Mouse (Mus musculus) embryonic facial prominence, embryonic 10.5 days (tissue): ENCODE measurements around the gene Gins3. TPM values are rescaled to one million over a fixed set of nuclear protein-coding genes. Genes with fewer than 3 reads are reported as not detected.
"Not testable (repeated sequence)": the region's sequence is repeated elsewhere in the genome, so short reads cannot be mapped to it uniquely, and the experiment has no call there.

Experiments
- DNase-seq: peaks from one replicate; pipeline ENCODE4 v3.0.0-alpha.2; 2017; ENCODE audit warnings: low spot score
- H3K27ac ChIP-seq: fragments of 300-500 bp; sonication (generic); replicated peaks from 2 replicates; pipeline ENCODE4 v1.5.1; 2016; ENCODE audit warnings: mild to moderate bottlenecking
- H3K27me3 ChIP-seq: fragments of 300-500 bp; sonication (generic); replicated peaks from 2 replicates; pipeline ENCODE4 v1.6.1; 2016; ENCODE audit warnings: low read depth, mild to moderate bottlenecking; ENCODE audit not compliant: poor library complexity, severe bottlenecking
- H3K36me3 ChIP-seq: fragments of 300-500 bp; sonication (generic); replicated peaks from 2 replicates; pipeline ENCODE4 v1.6.1; 2016; ENCODE audit warnings: mild to moderate bottlenecking, moderate library complexity
- H3K4me1 ChIP-seq: fragments of 300-500 bp; sonication (generic); 2 replicates; pipeline ENCODE4 v1.6.1; 2016
- H3K4me3 ChIP-seq: fragments of 300-500 bp; sonication (generic); 2 replicates; pipeline ENCODE4 v1.5.1; 2016; ENCODE audit warnings: mild to moderate bottlenecking, moderate library complexity
- H3K9me3 ChIP-seq: fragments of 300-500 bp; sonication (generic); 2 replicates; pipeline ENCODE4 v1.6.1; 2016; ENCODE audit warnings: mild to moderate bottlenecking
- WGBS: fragments of 180-500 bp; shearing (Covaris S2); methylation state at CpG from one replicate; pipeline ENCODE4 v1.1.7; 2016; 5-methylcytosine and 5-hydroxymethylcytosine counted together
- polyA plus RNA-seq: library from polyadenylated mRNA; unstranded; fragments of >200 nt; fragmentation: Nextera tagmentation; extraction: Ambion mirVana; gene quantifications from 2 replicates; pipeline ENCODE4 v1.2.1, GENCODE M21; 2016

The Gins3 gene
- 31.8 and 32.2 TPM in 2 replicates for polyA plus RNA-seq

- Histone ChIP-seq H3K9me3 (no peaks in the 10 kb centered on the region), H3K4me1 (peaks cover 10% of the 10 kb centered on the region), H3K36me3 (peaks cover 9% of the 10 kb centered on the region), H3K27me3 (peaks cover 3% of the 10 kb centered on the region; the same call in 1 of the 2 replicates), H3K27ac (peak within 1 kb of the TSS; percentile 83), H3K4me3 (peak within 1 kb of the TSS; percentile 78)
- under 1% methylated on average over 52 of the region's 52 CpGs for WGBS
- DNase-seq: peak; percentile 95
These were observed at the start of gene Gins3 for GRCm38 (mm10) chr8:95633262-95634062. Gene Gins3, plus strand, starts transcription at chr8:95633453.

DNA sequence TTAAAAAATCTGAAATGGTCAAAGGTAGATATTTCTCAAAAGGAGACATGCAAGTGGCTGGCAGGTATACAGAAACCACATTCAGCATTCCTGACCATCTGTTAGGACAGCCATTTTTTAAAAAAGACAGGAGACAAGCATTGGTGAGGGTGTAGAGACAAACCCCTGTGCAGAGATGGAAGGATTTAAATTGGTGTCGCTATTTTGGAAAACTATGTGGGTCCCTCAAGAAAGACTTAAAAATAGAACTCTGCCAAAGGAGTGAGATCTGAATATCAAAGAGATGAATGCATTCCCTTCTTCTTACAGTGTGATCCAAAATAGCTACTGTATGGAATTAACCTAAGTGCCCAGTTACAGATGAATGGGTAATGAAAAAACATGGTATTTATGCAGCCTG, 45.9 kb upstream of the Gins3 start:
- Histone ChIP-seq H3K36me3 (no peaks in the 10 kb centered on the region), H3K27ac (no peak overlapping the region), H3K9me3 (no peaks in the 10 kb centered on the region), H3K4me3 (no peak overlapping the region), H3K4me1 (no peaks in the 10 kb centered on the region), H3K27me3 (no peaks in the 10 kb centered on the region)
- DNase-seq: no peak
- WGBS: 84% methylated on average over 1 of the region's 1 CpGs

- no peak for DNase-seq
- 66% methylated on average over 10 of the region's 10 CpGs for WGBS
These were observed 44.0 kb upstream of the Gins3 start for GRCm38 (mm10) chr8:95589282-95589681.

GRCm38 (mm10) chr8:95590539-95590938, 42.7 kb upstream of the Gins3 start:
- Histone ChIP-seq H3K27me3 (no peaks in the 10 kb centered on the region), H3K4me1 (0 out of 2 replicates have a peak, but pooled peaks cover 2% of the 10 kb centered on the region)
- 86% methylated on average over 4 of the region's 4 CpGs for WGBS

More at GRCm38 (mm10) chr8:95589282-95589681, 44.0 kb upstream of the Gins3 start:
- H3K27me3 ChIP-seq: no peaks in the 10 kb centered on the region
- H3K4me1 ChIP-seq: no peaks in the 10 kb centered on the region
- H3K4me3 ChIP-seq: no peak overlapping the region
- H3K9me3 ChIP-seq: no peaks in the 10 kb centered on the region
- H3K27ac ChIP-seq: no peak overlapping the region
- no peaks in the 10 kb centered on the region for H3K36me3 ChIP-seq

DNA sequence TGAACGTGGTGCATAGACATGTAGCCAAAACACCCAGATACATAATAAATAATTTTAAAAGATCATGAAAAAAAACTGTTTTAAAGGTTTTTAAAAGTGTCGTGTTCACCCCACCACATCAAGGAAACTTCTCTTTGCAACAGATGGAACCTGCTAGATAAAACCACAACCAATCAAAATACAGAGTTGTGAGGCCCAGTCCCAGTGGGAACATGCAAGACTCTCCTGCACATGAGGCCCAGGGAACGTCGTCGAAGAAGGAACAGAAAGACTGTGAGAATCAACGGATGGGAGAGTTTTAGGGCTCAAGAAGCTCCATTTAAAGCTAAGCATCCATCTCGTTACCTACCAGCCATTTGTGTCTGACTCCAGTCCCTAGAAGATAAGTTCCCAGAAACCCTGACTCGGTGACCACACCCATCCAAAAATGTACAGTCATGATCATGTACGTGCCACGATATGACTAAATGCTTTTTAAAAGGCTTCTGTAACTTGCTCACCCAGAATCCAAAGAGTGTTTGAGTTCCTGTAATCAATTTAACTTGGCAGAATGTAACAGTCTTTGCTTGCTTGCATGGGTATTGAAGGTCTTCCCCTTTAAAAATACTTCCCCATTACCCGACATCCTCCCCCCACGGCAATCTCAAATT, 41.0 kb upstream of the Gins3 start:
- WGBS: 89% methylated on average over 12 of the region's 12 CpGs
- Histone ChIP-seq H3K36me3 (no peaks in the 10 kb centered on the region), H3K4me1 (peaks cover 10% of the 10 kb centered on the region), H3K27me3 (no peaks in the 10 kb centered on the region), H3K4me3 (no peak overlapping the region), H3K9me3 (no peaks in the 10 kb centered on the region), H3K27ac (no peak overlapping the region)
- no peak for DNase-seq

More at GRCm38 (mm10) chr8:95590539-95590938, 42.7 kb upstream of the Gins3 start:
- Histone ChIP-seq H3K36me3 (no peaks in the 10 kb centered on the region), H3K27ac (no peak overlapping the region), H3K9me3 (no peaks in the 10 kb centered on the region), H3K4me3 (no peak overlapping the region)
- DNase-seq: no peak

- no peak for DNase-seq
- H3K27me3 ChIP-seq: no peaks in the 10 kb centered on the region
- 89% methylated on average over 7 of the region's 7 CpGs for WGBS
- no peaks in the 10 kb centered on the region for H3K9me3 ChIP-seq
- no peak overlapping the region for H3K27ac ChIP-seq
- H3K4me1 ChIP-seq: peaks cover 10% of the 10 kb centered on the region
- H3K36me3 ChIP-seq: no peaks in the 10 kb centered on the region
- no peak overlapping the region for H3K4me3 ChIP-seq
These were observed 39.5 kb upstream of the Gins3 start for GRCm38 (mm10) chr8:95593439-95594393.

DNA sequence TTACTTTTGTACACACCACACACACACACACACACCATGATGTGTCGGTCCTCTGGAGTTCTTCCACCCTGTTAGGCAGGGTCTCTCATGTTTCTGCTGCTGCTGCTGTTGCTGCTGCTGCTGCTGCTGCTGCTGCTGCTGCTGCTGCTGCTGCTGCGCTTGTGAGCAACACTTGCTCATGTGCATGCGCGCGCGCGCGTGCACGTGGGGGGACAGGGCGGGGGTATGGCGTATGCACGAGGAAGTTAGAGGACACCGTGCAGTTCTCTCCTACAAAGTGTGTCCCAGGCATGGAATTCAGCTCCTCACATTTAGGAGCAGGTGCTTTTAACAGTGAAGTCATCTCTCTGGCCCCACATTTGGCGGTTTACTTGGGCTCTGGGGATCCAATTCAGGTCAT, 38.1 kb upstream of the Gins3 start:
- no peak for DNase-seq
- Histone ChIP-seq H3K9me3 (no peaks in the 10 kb centered on the region), H3K36me3 (no peaks in the 10 kb centered on the region), H3K27me3 (no peaks in the 10 kb centered on the region), H3K4me1 (peaks cover 10% of the 10 kb centered on the region), H3K4me3 (no peak overlapping the region), H3K27ac (no peak overlapping the region)
- WGBS: 88% methylated on average over 14 of the region's 14 CpGs

DNA sequence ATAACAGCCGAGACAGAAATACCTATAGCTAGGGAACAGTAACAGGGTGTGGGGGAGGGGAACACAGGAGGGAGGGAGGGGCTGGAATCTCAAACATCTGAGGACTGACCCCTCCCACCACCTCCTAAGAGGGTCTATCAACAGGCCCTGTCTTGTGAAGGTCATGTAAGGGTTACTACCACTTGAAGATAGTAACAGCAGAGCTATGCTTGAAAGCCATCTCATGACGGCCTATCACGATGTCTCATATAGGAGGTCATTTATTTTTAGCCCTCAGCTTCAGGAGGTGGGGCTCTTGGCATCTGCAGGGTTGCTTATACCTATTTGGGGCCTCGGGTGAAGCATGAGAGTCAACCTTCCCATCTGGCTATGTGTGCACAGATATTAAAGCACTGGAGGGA, 36.4 kb upstream of the Gins3 start:
- H3K36me3 ChIP-seq: no peaks in the 10 kb centered on the region
- no peak overlapping the region for H3K4me3 ChIP-seq
- no peaks in the 10 kb centered on the region for H3K27me3 ChIP-seq
- WGBS: 67% methylated on average over 4 of the region's 4 CpGs
- H3K27ac ChIP-seq: no peak overlapping the region
- peak; percentile 22 for DNase-seq
- peaks cover 10% of the 10 kb centered on the region for H3K4me1 ChIP-seq
- H3K9me3 ChIP-seq: no peaks in the 10 kb centered on the region

DNA sequence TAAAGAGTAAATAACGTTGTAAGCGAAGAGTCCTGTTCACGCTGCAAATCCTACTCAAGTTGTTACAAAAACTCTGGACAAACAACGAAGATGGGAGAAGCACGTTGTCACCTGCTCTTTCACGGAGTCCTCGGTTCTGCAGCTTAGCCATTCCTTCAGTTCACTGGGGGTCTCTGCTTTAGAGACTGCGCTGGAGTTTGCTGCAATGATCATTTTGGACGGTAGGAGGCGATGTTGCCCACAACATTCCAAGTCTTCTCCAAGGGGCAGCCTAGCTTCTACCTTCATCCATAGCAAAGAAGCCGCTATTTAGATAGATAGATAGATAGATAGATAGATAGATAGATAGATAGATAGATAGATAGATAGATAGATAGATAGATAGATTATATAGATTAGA, 33.4 kb upstream of the Gins3 start:
- peak; percentile 80 for DNase-seq
- WGBS: 14% methylated on average over 11 of the region's 11 CpGs
- no peaks in the 10 kb centered on the region for H3K27me3 ChIP-seq
- no peak overlapping the region for H3K4me3 ChIP-seq
- no peak overlapping the region for H3K27ac ChIP-seq
- no peaks in the 10 kb centered on the region for H3K9me3 ChIP-seq
- H3K36me3 ChIP-seq: no peaks in the 10 kb centered on the region
- peaks cover 8% of the 10 kb centered on the region for H3K4me1 ChIP-seq

- H3K9me3 ChIP-seq: no peaks in the 10 kb centered on the region
- H3K36me3 ChIP-seq: no peaks in the 10 kb centered on the region
- DNase-seq: no peak
- no peak overlapping the region for H3K27ac ChIP-seq
- WGBS: 77% methylated on average over 15 of the region's 15 CpGs
- no peaks in the 10 kb centered on the region for H3K27me3 ChIP-seq
- no peak overlapping the region for H3K4me3 ChIP-seq
- H3K4me1 ChIP-seq: peaks cover 7% of the 10 kb centered on the region
These were observed 31.9 kb upstream of the Gins3 start for GRCm38 (mm10) chr8:95601306-95601705.

DNA sequence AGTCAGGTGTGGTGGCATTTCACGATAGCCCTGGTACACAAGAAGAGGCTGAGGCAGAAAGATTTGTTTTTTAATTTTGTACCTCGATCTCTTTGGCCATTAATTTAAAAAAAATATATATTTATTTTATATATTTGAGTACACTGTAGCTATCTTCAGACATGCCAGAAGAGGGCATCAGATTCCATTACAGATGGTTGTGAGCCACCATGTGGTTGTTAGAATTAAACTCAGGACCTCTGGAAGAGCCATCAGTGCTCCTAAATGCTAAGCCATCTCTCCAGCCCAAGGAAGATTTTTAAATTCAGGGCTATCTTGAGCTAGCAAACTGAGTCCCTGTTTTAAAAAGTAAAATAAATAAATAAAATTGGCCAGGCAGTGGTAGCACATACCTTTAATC, 31.1 kb upstream of the Gins3 start:
- Histone ChIP-seq H3K27me3 (no peaks in the 10 kb centered on the region), H3K4me3 (no peak overlapping the region), H3K36me3 (no peaks in the 10 kb centered on the region), H3K4me1 (no peaks in the 10 kb centered on the region), H3K9me3 (no peaks in the 10 kb centered on the region), H3K27ac (no peak overlapping the region)
- no peak for DNase-seq
- WGBS: 76% methylated on average over 2 of the region's 2 CpGs

DNA sequence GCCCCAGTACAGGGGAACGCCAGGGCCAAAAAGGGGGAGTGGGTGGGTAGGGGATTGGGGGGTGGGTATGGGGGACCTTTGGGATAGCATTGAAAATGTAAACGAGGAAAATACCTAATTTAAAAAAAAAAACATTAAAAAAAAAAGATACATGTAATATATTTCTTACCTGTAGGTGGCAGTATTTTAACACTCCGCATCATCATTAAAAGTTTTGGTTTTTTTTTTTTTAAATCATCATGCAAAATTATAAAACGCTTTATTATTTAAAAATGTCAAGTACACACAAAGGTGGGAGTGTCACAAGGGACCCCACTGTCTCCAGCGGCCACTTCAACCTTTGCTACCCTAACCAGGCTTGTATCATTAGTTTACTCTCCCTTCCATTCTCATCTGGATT, 26.7 kb upstream of the Gins3 start:
- not testable (repeated sequence) for H3K36me3 ChIP-seq, H3K4me3 ChIP-seq, H3K27ac ChIP-seq, H3K9me3 ChIP-seq, DNase-seq, H3K27me3 ChIP-seq, H3K4me1 ChIP-seq
- 22% methylated on average over 4 of the region's 5 CpGs for whole genome bisulfite sequencing
